Mouse (Mus musculus): ENCODE measurements around the gene Gpatch3.

GRCm38 (mm10) chr4:133595538-133595937, 21.0 kb downstream of the Gpatch3 start:
- TF ChIP-seq EP300 (optimal IDR thresholded peaks at IDR 0.05) (no peak), CTCF (IDR thresholded peaks at IDR 0.05; ENCODE audit: low read depth) (no peak)

Data from stomach, postnatal 0 days (tissue).